Mouse (Mus musculus): ENCODE measurements around the gene Gmps. TPM values are rescaled to one million over a fixed set of nuclear protein-coding genes. Genes with fewer than 3 reads are reported as not detected.
A peak's percentile ranks its signal among the peaks of the same experiment; 100 is the strongest.

The Gmps gene
- polyA plus RNA-seq, 1 experiment from 2014 or later = 18.3 TPM

DNA sequence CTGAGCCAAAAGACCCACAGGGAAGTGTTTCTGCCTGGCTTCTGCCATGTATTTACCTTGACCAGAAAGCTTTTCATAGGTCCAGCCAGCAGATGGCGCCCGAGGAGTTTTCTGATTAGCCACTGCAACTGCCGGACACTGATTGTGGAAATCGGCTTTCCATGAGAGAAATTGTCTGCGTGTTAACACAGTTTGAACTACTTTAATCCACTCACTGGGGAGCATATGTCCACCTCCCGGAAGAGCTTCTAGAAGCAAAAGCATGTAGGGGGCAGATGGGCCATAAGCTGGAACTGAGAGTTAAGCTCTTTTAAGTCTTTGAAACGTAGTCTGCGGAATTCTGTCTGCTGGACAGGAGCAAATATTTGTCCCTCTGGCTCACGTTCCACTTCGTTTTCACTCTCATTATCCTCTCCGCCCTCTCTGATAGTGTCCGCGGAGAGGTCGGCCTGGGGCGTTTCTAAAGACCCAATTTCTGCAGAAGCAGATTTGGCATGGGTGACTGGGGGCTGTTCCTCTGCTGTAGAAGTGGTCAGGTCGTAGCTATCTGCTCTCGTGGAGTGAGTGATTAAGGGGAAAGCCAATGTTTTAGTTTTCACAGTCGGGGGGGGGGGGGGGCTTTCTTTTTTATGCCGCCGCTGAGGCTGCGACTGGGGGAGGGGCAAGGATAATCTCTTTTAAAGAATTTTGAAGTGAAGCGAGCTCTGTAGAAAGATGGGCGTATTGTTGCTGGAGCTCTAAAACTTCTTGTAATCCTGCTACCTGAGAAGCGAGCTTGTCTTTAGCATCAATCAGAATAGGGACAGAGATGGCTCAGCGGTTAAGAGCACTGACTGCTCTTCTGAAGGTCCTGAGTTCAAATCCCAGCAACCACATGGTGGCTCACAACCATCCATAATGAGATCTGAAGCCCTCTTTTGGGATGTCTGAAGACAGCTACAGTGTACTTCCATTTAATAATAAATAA, 64.2 kb downstream of the Gmps start:
- Histone ChIP-seq H3K4me1 (ENCODE audit: control insufficient read depth, low read depth, low read length) (no peaks in the 10 kb centered on the region), H3K9me3 (replicated peaks; ENCODE audit: control insufficient read depth, low read length) (no peaks in the 10 kb centered on the region), H3K4me2 (ENCODE audit: low read depth, low read length) (peak overlapping the region; percentile 47), H3K4me3 (ENCODE audit: low read depth, low read length) (peak overlapping the region; percentile 43), H3K36me3 (ENCODE audit: control insufficient read depth, insufficient read depth) (no peaks in the 10 kb centered on the region), H3K27ac (ENCODE audit: low read length) (no peak overlapping the region), H3K27me3 (ENCODE audit: control insufficient read depth, insufficient read depth, low read depth, low read length) (no peaks in the 10 kb centered on the region), H3K9ac (ENCODE audit: low read depth, low read length) (no peak overlapping the region)
- peak; percentile 39; the same call in 1 of the 2 replicates for ATAC-seq (ENCODE audit: low read depth)
- 18% methylated on average over 25 of the region's 25 CpGs for WGBS (ENCODE audit: insufficient replicate concordance)

Other genes starting within 250 kb of the Gmps start
- 0.07 and 0.13 TPM in 2 replicates for gene Plch1, start 76.6 kb upstream of the Gmps start, polyA plus RNA-seq (2015; fragmentation: Nextera tagmentation; extraction: Ambion mirVana)
- 1.9 TPM in 2 replicates for gene E130311K13Rik, start 46.6 kb upstream of the Gmps start, polyA plus RNA-seq (2015; fragmentation: Nextera tagmentation; extraction: Ambion mirVana)
- gene Slc33a1, start 11.3 kb upstream of the Gmps start, polyA plus RNA-seq (2015; fragmentation: Nextera tagmentation; extraction: Ambion mirVana) = 12.2 and 12.5 TPM in 2 replicates
- gene Vmn2r1, start 105.4 kb downstream of the Gmps start, polyA plus RNA-seq (2015; fragmentation: Nextera tagmentation; extraction: Ambion mirVana) = not detected in 2 replicates
- not detected in 2 replicates for gene Vmn2r2, start 165.8 kb downstream of the Gmps start, polyA plus RNA-seq (2015; fragmentation: Nextera tagmentation; extraction: Ambion mirVana)